ENCODE assay signal across 14 mouse cellular contexts in genomic region chr16:42575517-42575946, GRCm38 (mm10).
DNase-seq lines count a peak whose midpoint lies in the region; ATAC-seq and TF ChIP-seq lines count a peak whose summit lies in the region.
"Had no signal": no experiment of that assay in that cellular context is flagged by ENCODE, and none has a peak within 500 bp of the region (broad histone marks: within the 10 kb centered on the region; RNA-seq: fewer than 3 reads in every experiment).

No protein-coding gene starts in this region.

- 2% methylated on average over 7 of the region's 7 CpGs for WGBS in embryonic facial prominence, embryonic 13.5 days
- 4% methylated on average over 7 of the region's 7 CpGs for WGBS in hindbrain, postnatal 0 days

- peak; percentile 37 to 53 for DNase-seq in right cerebral cortex, postnatal 10 days (ENCODE audit: low spot score in 2 of 2)
- no peak for DNase-seq in right cerebral cortex, postnatal 25 days
- DNase-seq in hindbrain, postnatal 0 days (ENCODE audit: low spot score), result peak; percentile 67
- DNase-seq in retina, postnatal 1 day, result peak; percentile 87
- DNase-seq in gastrocnemius, postnatal 4 days (ENCODE audit: low spot score in 2 of 2), result no peak
- no peak for DNase-seq in adrenal gland, postnatal 36 days
- no peak for DNase-seq in ovary, adult 18-20 months (ENCODE audit: low spot score)
- DNase-seq: cerebellum, adult 2 months; heart, adult 18-20 months; layer of hippocampus, adult 9-11 months; lung, embryonic 14.5 days; thymus, postnatal 14 days had no signal

- H3K9ac ChIP-seq in embryonic facial prominence, embryonic 13.5 days, result no peak overlapping the region
- peak overlapping the region; percentile 13; the same call in 1 of the 2 replicates for H3K9ac ChIP-seq in hindbrain, postnatal 0 days (replicated peaks; ENCODE audit: low read length)
- H3K9ac ChIP-seq: lung, embryonic 14.5 days had no signal

- peaks cover 7% of the 10 kb centered on the region for H3K4me1 ChIP-seq in embryonic facial prominence, embryonic 13.5 days
- peaks cover 5% of the 10 kb centered on the region; the same call in 1 of the 2 replicates for H3K4me1 ChIP-seq in hindbrain, postnatal 0 days (ENCODE audit: insufficient read depth, low read length)

- no peak for TF ChIP-seq CTCF in hindbrain, postnatal 0 days (IDR thresholded peaks at IDR 0.05; ENCODE audit: low read depth)

- peak overlapping the region; percentile 43 for H3K4me2 ChIP-seq in embryonic facial prominence, embryonic 13.5 days
- peak overlapping the region; percentile 43 for H3K4me2 ChIP-seq in hindbrain, postnatal 0 days (ENCODE audit: low read depth, low read length)
- H3K4me2 ChIP-seq: lung, embryonic 14.5 days had no signal

- H3K27ac ChIP-seq in embryonic facial prominence, embryonic 13.5 days, result no peak overlapping the region
- H3K27ac ChIP-seq in hindbrain, postnatal 0 days, result peak overlapping the region; percentile 20; the same call in 1 of the 2 replicates

- H3K4me3 ChIP-seq in embryonic facial prominence, embryonic 13.5 days, result no peak overlapping the region
- H3K4me3 ChIP-seq in hindbrain, postnatal 0 days (ENCODE audit: low read length), result no peak overlapping the region

- H3K9me3 ChIP-seq in embryonic facial prominence, embryonic 13.5 days, result no peaks in the 10 kb centered on the region
- no peaks in the 10 kb centered on the region for H3K9me3 ChIP-seq in hindbrain, postnatal 0 days (ENCODE audit: low read length)

- no peaks in the 10 kb centered on the region for H3K36me3 ChIP-seq in embryonic facial prominence, embryonic 13.5 days
- H3K36me3 ChIP-seq in hindbrain, postnatal 0 days (ENCODE audit: insufficient read depth, low read length), result no peaks in the 10 kb centered on the region

- H3K27me3 ChIP-seq in embryonic facial prominence, embryonic 13.5 days, result no peaks in the 10 kb centered on the region
- no peaks in the 10 kb centered on the region for H3K27me3 ChIP-seq in hindbrain, postnatal 0 days (ENCODE audit: insufficient read depth, low read length)

- ATAC-seq in embryonic facial prominence, embryonic 13.5 days (ENCODE audit: insufficient number of reproducible peaks, insufficient read depth, low FRiP score, low TSS enrichment, low read depth), result no peak; the same call in 1 of the 2 replicates
- peak; percentile 91 for ATAC-seq in hindbrain, postnatal 0 days
- ATAC-seq: Patski had no signal

Comparison
In these comparisons a context has a peak if more than half of its experiments do, and no peak if none do; other contexts are left out.
1. DNase-seq: peak in right cerebral cortex, postnatal 10 days (2 of 2), hindbrain, postnatal 0 days (single experiment) and retina, postnatal 1 day (single experiment); none in right cerebral cortex, postnatal 25 days (single experiment), gastrocnemius, postnatal 4 days (0 of 2), adrenal gland, postnatal 36 days (0 of 2) and ovary, adult 18-20 months (single experiment).